Mouse (Mus musculus) G1E-ER4 (cell line): Measurements from ENCODE around the gene Dand5. TPM values are rescaled to one million over a fixed set of nuclear protein-coding genes. Genes with fewer than 3 reads are reported as not detected.

Experiments
- GATA1 ChIP-seq: IDR thresholded peaks from one replicate; pipeline ENCODE4 v1.8.0; 2012; ENCODE audit warnings: low read length, inconsistent platforms
- polyA plus RNA-seq: library from polyadenylated mRNA; stranded (reverse); fragments of >175 nt; gene quantifications from 2 replicates; pipeline ENCODE4 v1.2.3, GENCODE M21; 2012

The Dand5 gene
- polyA plus RNA-seq, 1 experiment, result 1.7 TPM

GRCm38 (mm10) chr8:84783198-84783918, 39.3 kb downstream of the Dand5 start:
- no peak for TF ChIP-seq GATA1

- no peak for TF ChIP-seq GATA1
Observed at GRCm38 (mm10) chr8:84782680-84783079, 39.9 kb downstream of the Dand5 start.

- TF ChIP-seq GATA1, result no peak
Observed at GRCm38 (mm10) chr8:84781686-84782505, 40.7 kb downstream of the Dand5 start.

GRCm38 (mm10) chr8:84780949-84781680, 41.5 kb downstream of the Dand5 start:
- no peak for TF ChIP-seq GATA1

- no peak for TF ChIP-seq GATA1
Observed at GRCm38 (mm10) chr8:84780225-84780555, 42.4 kb downstream of the Dand5 start.

GRCm38 (mm10) chr8:84779519-84780224, 43.0 kb downstream of the Dand5 start:
- no peak for TF ChIP-seq GATA1

GRCm38 (mm10) chr8:84778638-84779380, 43.8 kb downstream of the Dand5 start:
- TF ChIP-seq GATA1, result no peak

GRCm38 (mm10) chr8:84777899-84778637, 44.6 kb downstream of the Dand5 start:
- TF ChIP-seq GATA1, result no peak

GRCm38 (mm10) chr8:84776569-84776968, 46.1 kb downstream of the Dand5 start:
- TF ChIP-seq GATA1, result no peak

- no peak for TF ChIP-seq GATA1
Observed at GRCm38 (mm10) chr8:84775621-84776113, 47.0 kb downstream of the Dand5 start.

GRCm38 (mm10) chr8:84775105-84775591, 47.5 kb downstream of the Dand5 start:
- no peak for TF ChIP-seq GATA1

- TF ChIP-seq GATA1, result no peak
Observed at GRCm38 (mm10) chr8:84774473-84774911, 48.1 kb downstream of the Dand5 start.

- no peak for TF ChIP-seq GATA1
Observed at GRCm38 (mm10) chr8:84773833-84774232, 48.8 kb downstream of the Dand5 start.

GRCm38 (mm10) chr8:84773304-84773703, 49.3 kb downstream of the Dand5 start:
- TF ChIP-seq GATA1, result no peak
